Mouse (Mus musculus) lung, postnatal 25 days (tissue): ENCODE results near the gene Orai2.
"Not testable (repeated sequence)": the region's sequence is repeated elsewhere in the genome, so short reads cannot be mapped to it uniquely, and the experiment has no call there.

Source experiments
- DNase-seq: peaks from one replicate; pipeline ENCODE4 v3.0.0; 2022; ENCODE audit warnings: low spot score

Gene Orai2

DNA sequence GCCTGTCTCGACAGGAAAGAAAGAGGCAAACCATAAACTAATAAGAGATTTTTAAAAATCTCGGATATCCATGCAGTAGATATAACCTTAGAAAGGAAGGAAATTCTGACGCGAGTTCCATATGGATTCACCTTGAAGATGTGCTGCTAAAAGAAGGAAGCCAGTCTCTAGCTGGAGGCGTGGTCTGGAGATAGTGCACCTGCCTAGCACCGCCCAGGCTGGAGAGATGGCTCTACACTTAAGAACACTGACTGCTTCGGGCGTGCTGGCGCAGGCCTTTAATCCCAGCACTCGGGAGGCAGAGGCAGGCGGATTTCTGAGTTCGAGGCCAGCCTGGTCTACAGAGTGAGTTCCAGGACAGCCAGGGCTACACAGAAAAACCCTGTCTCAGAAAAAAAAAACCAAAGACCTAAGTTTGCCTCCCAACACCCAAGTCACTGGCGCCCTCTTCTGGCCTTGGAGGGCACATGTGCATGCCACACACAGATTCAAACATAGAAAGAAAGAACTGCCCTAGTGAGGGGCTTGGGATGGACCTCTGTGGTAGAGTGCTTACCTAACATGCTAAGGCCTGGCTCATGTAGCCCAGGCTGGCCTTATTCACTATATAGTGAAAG lies 32.7 kb downstream of the Orai2 start:
- DNase-seq, result peak; percentile 42

DNA sequence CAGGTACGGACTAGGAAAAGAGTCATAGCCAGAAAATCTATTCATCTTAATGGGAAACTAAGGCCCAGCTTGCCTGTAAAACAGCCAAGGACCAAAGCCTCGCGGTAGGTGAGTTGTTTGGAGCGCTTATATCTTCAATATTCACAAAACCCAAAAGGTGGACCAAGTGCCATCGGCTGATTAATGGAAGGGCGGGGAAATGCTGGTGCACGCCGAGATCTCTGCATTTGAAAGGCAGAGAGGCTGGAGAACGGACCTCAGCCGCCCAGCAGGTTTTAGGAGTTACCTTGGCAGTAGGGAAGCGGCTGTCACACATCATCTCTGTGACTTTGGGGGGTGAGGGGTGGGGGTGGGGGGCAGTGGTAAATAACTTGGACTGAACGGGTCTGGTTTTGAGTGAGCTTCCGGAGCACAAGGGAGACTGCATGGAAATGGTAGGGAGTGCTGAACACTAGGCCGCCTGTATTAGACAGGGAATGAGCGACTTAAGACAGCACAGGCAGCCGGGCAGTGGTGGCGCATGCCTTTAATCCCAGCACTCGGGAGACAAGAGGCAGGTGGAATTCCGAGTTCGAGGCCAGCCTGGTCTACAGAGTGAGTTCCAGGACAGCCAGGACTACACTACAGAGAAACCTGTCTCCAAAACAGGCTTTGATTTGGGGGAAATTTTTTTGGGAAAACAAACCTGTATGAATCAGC lies 34.1 kb downstream of the Orai2 start:
- no peak for DNase-seq

DNA sequence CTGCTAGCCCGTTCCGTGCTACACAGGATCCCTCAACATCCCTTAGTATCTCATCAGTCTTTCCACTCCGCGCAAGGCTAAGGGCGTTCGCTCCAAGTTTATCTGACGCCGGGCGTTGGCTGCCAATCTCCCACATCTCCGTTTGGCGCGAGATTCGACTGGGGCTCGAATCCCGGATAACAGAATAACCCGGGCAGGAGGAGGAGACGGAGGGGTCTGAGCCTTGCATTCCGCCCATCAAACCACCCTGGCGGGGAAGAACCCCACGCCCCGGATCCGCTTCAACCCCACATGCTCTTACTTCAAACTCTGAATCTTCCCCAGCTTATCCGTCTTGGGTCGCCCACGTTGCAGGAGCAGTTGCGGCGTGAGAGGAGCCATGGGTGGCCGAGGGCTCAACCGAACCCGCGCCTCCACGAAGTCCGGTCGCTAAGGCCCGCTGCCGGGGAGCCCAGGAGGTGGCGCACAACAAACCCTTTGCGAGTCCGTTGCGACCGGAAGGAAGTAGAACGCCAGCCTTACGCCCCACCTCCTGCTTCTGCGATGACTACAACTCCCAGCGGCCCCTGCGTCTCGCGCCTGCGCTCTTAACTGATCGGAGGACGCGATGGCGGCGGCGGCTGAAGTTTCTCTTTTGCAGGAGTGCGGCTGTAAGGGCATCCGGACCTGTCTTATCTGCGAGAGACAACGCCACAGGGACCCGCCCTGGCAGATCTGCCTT lies 34.8 kb downstream of the Orai2 start, which contains the start of the genes Lrwd1 and Alkbh4:
Lrwd1 (minus strand) TSS at position 504 of the 721 bp plus-strand sequence.
Alkbh4 (plus strand) TSS at position 576 of the 721 bp plus-strand sequence.
- peak; percentile 98 for DNase-seq

DNA sequence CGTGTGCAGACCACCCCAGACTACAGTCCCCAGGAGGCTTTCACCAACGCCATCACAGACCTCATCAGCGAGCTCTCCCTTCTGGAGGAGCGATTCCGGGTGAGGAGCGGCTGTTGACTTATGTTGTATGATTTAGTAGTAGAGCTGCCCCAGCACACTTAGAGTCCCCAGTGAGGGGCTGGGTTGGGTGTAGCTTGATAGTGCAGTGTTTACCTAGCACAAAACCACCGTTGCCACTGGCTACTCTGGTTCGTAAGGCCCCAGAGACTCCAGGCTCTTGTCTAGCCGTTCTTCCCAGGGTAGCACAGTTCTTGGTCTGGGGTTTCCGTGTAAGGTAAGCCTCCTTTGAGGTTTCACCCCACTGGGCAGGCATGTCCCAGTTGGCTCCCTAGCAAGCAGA lies 48.3 kb downstream of the Orai2 start:
- DNase-seq, result no peak

DNA sequence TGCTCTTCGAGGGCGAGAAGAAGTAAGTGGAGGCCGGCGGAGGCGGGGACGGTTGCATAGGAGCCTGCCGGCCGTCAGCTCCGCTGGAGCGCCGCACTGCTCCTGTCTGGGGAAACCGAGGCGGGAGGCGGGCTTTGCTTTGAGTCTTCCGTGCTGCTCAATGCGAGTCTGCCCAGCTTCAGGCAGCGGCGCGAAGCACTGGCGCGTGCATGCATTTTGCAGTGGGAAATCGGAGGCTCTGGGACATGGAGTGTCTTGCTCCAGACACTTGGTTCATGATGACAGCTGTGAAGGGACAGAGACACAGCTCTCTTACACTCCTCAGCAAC lies 53.8 kb downstream of the Orai2 start:
- DNase-seq, result no peak

DNA sequence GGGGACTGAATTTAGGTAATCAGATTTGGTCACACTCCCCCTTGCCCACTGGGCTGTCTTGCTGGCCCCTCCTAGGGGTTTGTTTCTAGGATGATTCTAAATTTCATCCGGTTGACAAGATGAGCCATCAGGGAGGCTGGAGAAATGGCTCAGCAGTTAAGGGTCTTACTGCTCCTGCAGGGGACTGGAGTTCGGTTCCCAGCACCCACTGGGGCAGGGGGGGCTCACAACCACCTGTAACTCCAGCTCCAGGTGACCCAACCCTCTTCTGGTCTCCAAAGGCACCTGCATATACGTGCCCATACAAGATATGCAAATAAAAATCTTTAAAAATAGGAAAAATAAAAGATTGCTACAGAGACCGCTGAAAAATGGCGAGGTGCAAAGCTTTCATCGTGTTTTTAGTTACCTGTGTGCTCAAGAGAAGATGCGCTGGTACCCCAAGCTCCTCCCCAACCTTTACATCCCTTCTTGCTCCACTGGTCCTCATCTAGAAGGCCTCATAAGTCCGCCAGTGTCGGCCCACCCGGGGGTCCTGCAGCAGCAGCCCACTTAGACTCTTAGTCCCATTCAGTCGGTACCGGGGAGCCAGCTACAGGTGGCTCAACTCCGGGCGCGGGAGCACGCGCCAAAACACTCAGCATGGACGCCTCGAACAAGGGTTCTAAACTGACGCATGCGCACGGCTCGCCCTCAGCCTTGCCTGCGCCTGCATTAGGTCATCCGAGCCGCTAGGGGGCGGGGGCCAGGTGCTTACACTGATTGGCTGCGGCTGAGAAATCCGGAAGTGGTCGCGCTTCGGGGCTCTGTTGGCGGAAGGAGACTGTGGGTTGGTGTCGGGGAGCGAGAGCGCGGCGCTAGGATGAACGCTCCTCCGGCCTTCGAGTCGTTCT lies 54.4 kb downstream of the Orai2 start, which contains the start of gene Polr2j:
Polr2j (plus strand) TSS at position 741 of the 893 bp plus-strand sequence.
- DNase-seq, result peak; percentile 96

DNA sequence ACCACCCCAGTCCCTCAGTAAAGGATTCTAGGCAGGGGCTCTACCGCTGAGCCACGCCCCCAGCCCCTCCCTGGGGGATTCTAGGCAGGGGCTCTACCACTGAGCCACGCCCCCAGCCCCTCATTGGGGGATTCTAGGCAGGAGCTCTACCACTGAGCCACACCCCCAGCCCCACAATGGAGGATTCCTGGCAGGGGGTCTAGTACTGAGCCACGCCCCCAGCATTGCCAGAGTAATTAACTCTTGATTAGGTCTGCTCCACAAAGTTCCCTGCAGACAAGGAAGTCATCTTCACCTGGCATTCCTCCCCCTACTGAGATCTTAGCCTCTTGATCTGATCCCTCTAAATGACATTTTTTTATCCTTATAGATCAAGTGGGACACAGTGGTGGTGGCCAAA lies 57.0 kb downstream of the Orai2 start:
- DNase-seq, result not testable (repeated sequence)

DNA sequence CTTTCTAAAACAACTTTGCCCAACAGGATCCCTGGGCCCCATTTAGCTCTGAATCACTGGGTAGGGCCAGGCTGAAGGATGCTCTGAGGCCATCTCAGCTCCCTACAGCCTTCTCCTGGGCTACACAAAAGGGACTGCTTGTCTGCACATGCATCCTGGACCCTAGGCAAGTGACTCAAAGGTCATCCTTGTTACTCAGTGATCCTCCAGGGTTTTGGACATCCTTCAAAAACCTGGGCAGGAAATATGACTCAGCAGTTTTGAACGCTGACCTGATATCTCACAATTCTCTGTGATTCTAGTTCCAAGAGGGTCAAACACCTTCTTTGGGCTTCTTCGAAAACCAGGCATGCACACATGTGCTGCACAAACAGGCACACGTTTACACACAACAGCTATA lies 61.5 kb downstream of the Orai2 start:
- no peak for DNase-seq

DNA sequence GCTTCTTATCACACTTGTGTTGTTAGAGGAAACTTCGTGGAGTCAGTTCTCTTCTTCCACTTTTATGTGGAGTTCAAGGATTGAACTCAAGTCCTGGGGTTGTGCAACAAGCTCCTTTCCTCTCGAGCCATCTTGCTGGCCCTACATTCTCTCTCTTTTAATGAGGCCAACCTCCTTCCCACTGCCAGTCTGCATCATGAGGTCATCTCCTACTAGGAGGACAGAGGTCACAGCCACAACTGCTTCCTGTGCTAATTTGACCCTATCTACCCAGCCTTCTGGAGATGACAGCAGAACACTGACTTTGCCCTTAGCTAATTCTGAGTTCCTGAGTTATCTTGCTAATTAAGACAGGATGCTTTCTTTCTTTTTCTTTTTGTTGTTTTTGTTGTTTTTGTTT lies 62.0 kb downstream of the Orai2 start:
- DNase-seq, result no peak

DNA sequence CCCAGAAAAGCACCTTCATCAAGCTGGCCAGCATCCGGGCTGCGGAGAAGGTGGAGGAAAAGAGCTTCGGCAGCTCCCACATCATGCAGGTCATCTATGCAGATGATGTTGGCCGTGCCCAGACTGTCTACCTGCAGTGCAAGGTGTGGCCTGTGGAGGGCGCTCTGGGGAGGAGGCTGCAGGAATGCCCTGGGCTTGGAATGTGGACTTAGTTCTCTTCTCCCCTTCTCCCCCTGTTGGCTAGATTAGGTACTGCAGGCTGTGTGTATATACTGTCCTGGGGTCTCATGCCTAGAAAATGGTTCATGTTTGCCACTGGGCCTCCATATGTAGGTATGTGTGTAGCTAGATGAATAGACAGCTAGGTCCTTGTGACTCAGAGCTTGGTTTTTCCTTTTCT lies 66.0 kb downstream of the Orai2 start:
- DNase-seq, result no peak

DNA sequence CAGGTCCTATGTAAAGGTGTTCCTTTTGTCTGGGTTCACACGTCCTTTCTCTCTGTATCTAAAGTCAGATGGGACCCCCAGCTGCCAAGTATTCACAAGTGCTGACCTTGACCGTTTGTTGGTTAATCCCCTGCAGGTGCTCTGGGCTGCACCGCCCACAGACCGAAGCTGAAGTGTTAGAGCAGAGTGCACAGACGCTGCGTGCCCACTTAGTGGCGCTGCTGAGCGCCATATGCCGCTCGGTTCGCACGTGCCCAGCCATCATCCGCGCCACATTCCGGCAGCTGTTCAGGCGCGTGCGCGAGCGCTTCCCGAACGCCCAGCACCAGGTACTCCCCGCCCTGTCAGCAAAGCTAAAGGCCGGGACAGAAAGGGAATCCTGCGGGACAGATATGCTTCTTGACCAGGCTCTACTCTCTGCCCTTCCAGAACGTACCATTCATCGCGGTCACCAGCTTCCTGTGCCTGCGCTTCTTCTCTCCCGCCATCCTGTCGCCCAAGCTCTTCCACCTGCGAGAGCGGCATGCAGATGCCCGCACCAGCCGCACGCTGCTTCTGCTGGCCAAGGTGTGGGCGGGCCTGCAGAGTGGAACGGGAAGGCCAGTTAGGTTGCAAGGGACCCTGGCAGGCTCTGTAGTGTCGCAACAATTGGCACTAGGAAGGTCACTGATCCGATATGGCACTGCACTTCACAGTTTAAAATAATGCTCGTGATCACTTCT lies 68.3 kb downstream of the Orai2 start:
- peak; percentile 74 for DNase-seq

DNA sequence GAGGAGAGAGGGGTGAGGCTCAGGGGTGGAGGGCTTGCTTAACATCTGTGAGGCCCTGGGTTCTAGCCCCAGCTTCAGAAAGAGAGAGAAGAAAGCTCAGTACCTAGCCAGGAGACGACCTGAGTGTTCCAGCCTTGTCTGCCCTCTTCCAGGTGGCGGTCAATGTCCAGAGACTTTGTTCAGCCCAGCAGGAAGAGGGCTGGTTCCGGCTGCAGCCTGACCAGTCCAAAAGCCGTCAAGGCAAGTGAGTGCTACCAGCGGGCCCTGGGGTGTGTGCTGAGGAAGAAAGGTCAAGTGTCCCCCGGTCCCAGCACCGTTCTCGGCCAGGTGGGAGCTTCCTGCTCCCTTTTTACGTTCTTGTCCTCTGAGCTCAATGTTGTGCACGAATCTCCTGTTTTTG lies 72.0 kb downstream of the Orai2 start:
- no peak for DNase-seq
